15 mouse cellular contexts compared by ENCODE assay signal in genomic region chr2:58484284-58484965, GRCm38 (mm10). TPM values are rescaled to one million over a fixed set of nuclear protein-coding genes. Genes with fewer than 3 reads are reported as not detected.
DNase-seq lines count a peak whose midpoint lies in the region; ATAC-seq lines count a peak whose summit lies in the region.
"Had no signal": no experiment of that assay in that cellular context is flagged by ENCODE, and none has a peak within 500 bp of the region (broad histone marks: within the 10 kb centered on the region; RNA-seq: fewer than 3 reads in every experiment).

No protein-coding gene starts in this region.

- no peaks in the 10 kb centered on the region for H3K36me3 ChIP-seq in heart, embryonic 11.5 days (ENCODE audit: control insufficient read depth, insufficient read depth, low read length)
- H3K36me3 ChIP-seq in midbrain, embryonic 10.5 days = peaks cover 10% of the 10 kb centered on the region; the same call in 1 of the 2 replicates
- H3K36me3 ChIP-seq in midbrain, embryonic 14.5 days (ENCODE audit: control insufficient read depth, insufficient read depth, low read length) = 0 out of 2 replicates have a peak, but pooled peaks cover under 1% of the 10 kb centered on the region
- H3K36me3 ChIP-seq in embryonic facial prominence, embryonic 15.5 days = no peaks in the 10 kb centered on the region
- H3K36me3 ChIP-seq in midbrain, embryonic 15.5 days (replicated peaks) = no peaks in the 10 kb centered on the region

- ATAC-seq in heart, embryonic 11.5 days (replicated peaks; ENCODE audit: insufficient number of reproducible peaks, low FRiP score, low TSS enrichment) = no peak
- ATAC-seq in midbrain, embryonic 14.5 days (ENCODE audit: low FRiP score, low TSS enrichment) = no peak
- no peak for ATAC-seq in embryonic facial prominence, embryonic 15.5 days (ENCODE audit: insufficient number of reproducible peaks, low FRiP score, low TSS enrichment, low read depth)
- ATAC-seq in midbrain, embryonic 15.5 days (replicated peaks) = peak; percentile 43; the same call in 1 of the 2 replicates
- ATAC-seq: CD4-positive, CD25-positive, alpha-beta regulatory T cell, adult 4 months had no signal

- H3K4me3 ChIP-seq in heart, embryonic 11.5 days (ENCODE audit: low read depth, low read length) = no peak overlapping the region
- H3K4me3 ChIP-seq in midbrain, embryonic 10.5 days = no peak overlapping the region
- H3K4me3 ChIP-seq in midbrain, embryonic 14.5 days (replicated peaks; ENCODE audit: low read depth, low read length) = no peak overlapping the region
- H3K4me3 ChIP-seq in embryonic facial prominence, embryonic 15.5 days (replicated peaks) = no peak overlapping the region
- H3K4me3 ChIP-seq in midbrain, embryonic 15.5 days = no peak overlapping the region
- H3K4me3 ChIP-seq: embryonic facial prominence, embryonic 13.5 days had no signal

- H3K27ac ChIP-seq in heart, embryonic 11.5 days (ENCODE audit: low read depth, low read length) = peak overlapping the region; percentile 30
- 0 out of 2 replicates have a peak overlapping the region, but pooled peaks have one; percentile 17 for H3K27ac ChIP-seq in midbrain, embryonic 10.5 days (replicated peaks)
- H3K27ac ChIP-seq in midbrain, embryonic 14.5 days (replicated peaks; ENCODE audit: low read depth, low read length) = no peak overlapping the region
- peak overlapping the region; percentile 40; the same call in 1 of the 2 replicates for H3K27ac ChIP-seq in embryonic facial prominence, embryonic 15.5 days (replicated peaks)
- H3K27ac ChIP-seq in midbrain, embryonic 15.5 days = 0 out of 2 replicates have a peak overlapping the region, but pooled peaks have one; percentile 34
- H3K27ac ChIP-seq: embryonic facial prominence, embryonic 13.5 days; hindbrain, embryonic 14.5 days had no signal

- H3K4me1 ChIP-seq in heart, embryonic 11.5 days (ENCODE audit: control insufficient read depth, insufficient read depth, low read length) = peaks cover 51% of the 10 kb centered on the region
- H3K4me1 ChIP-seq in midbrain, embryonic 10.5 days = peaks cover 21% of the 10 kb centered on the region
- peaks cover 11% of the 10 kb centered on the region; the same call in 1 of the 2 replicates for H3K4me1 ChIP-seq in midbrain, embryonic 14.5 days (ENCODE audit: control insufficient read depth, insufficient read depth, low read length)
- H3K4me1 ChIP-seq in embryonic facial prominence, embryonic 15.5 days = peaks cover 34% of the 10 kb centered on the region
- H3K4me1 ChIP-seq in midbrain, embryonic 15.5 days = peaks cover 15% of the 10 kb centered on the region

- WGBS in heart, embryonic 11.5 days (ENCODE audit: insufficient replicate concordance) = 41% methylated on average over 7 of the region's 7 CpGs
- 79% methylated on average over 7 of the region's 7 CpGs for WGBS in midbrain, embryonic 10.5 days
- 71% methylated on average over 7 of the region's 7 CpGs for WGBS in midbrain, embryonic 14.5 days
- 56% methylated on average over 7 of the region's 7 CpGs for WGBS in embryonic facial prominence, embryonic 15.5 days
- 66% methylated on average over 7 of the region's 7 CpGs for WGBS in midbrain, embryonic 15.5 days

- no peak overlapping the region for H3K9ac ChIP-seq in heart, embryonic 11.5 days (ENCODE audit: low read depth, low read length)
- no peak overlapping the region for H3K9ac ChIP-seq in midbrain, embryonic 14.5 days (replicated peaks; ENCODE audit: low read length)
- no peak overlapping the region for H3K9ac ChIP-seq in embryonic facial prominence, embryonic 15.5 days
- H3K9ac ChIP-seq in midbrain, embryonic 15.5 days = no peak overlapping the region
- H3K9ac ChIP-seq: embryonic facial prominence, embryonic 13.5 days; hindbrain, embryonic 14.5 days had no signal

- no peak overlapping the region for H3K4me2 ChIP-seq in heart, embryonic 11.5 days
- no peak overlapping the region for H3K4me2 ChIP-seq in midbrain, embryonic 14.5 days (ENCODE audit: low read length)
- no peak overlapping the region for H3K4me2 ChIP-seq in embryonic facial prominence, embryonic 15.5 days (replicated peaks)
- no peak overlapping the region for H3K4me2 ChIP-seq in midbrain, embryonic 15.5 days
- H3K4me2 ChIP-seq: embryonic facial prominence, embryonic 13.5 days; hindbrain, embryonic 14.5 days had no signal

- no peaks in the 10 kb centered on the region for H3K27me3 ChIP-seq in heart, embryonic 11.5 days (ENCODE audit: control insufficient read depth, insufficient read depth, low read length)
- H3K27me3 ChIP-seq in midbrain, embryonic 10.5 days (ENCODE audit: low read depth, poor library complexity, severe bottlenecking) = no peaks in the 10 kb centered on the region
- no peaks in the 10 kb centered on the region for H3K27me3 ChIP-seq in midbrain, embryonic 14.5 days (ENCODE audit: control insufficient read depth, insufficient read depth, low read length)
- H3K27me3 ChIP-seq in embryonic facial prominence, embryonic 15.5 days = no peaks in the 10 kb centered on the region
- no peaks in the 10 kb centered on the region for H3K27me3 ChIP-seq in midbrain, embryonic 15.5 days (replicated peaks)
- H3K27me3 ChIP-seq: embryonic facial prominence, embryonic 13.5 days had no signal

- DNase-seq in heart, postnatal 4 days = no peak
- DNase-seq in midbrain, embryonic 10.5 days (ENCODE audit: low spot score) = no peak
- DNase-seq in midbrain, embryonic 14.5 days = no peak
- no peak for DNase-seq in cerebellum, postnatal 4 days (ENCODE audit: low spot score in 2 of 2)
- no peak for DNase-seq in layer of hippocampus, adult 9-10 months (ENCODE audit: low spot score)
- DNase-seq: right cerebral cortex, postnatal 14 days; thymus, postnatal 4 days had no signal

- H3K9me3 ChIP-seq in heart, embryonic 11.5 days (replicated peaks; ENCODE audit: control insufficient read depth, low read length) = no peaks in the 10 kb centered on the region
- H3K9me3 ChIP-seq in midbrain, embryonic 10.5 days (replicated peaks) = no peaks in the 10 kb centered on the region
- no peaks in the 10 kb centered on the region for H3K9me3 ChIP-seq in midbrain, embryonic 14.5 days (ENCODE audit: control insufficient read depth, low read length)
- H3K9me3 ChIP-seq in embryonic facial prominence, embryonic 15.5 days (replicated peaks) = no peaks in the 10 kb centered on the region
- H3K9me3 ChIP-seq in midbrain, embryonic 15.5 days = no peaks in the 10 kb centered on the region
- H3K9me3 ChIP-seq: embryonic facial prominence, embryonic 13.5 days had no signal

RNA-seq across cellular contexts. Expression of gene Gm17409, which starts 14.5 kb away (rescaled TPM):
- not detected in 2 replicates for polyA plus RNA-seq in heart, embryonic 11.5 days (2014; fragmentation: Nextera tagmentation; extraction: Ambion mirVana)
- not detected for total RNA-seq in heart, postnatal 4 days (2021)
- polyA plus RNA-seq in midbrain, embryonic 10.5 days (2016; fragmentation: Nextera tagmentation; extraction: Ambion mirVana) = not detected in 2 replicates
- not detected in 2 replicates for polyA plus RNA-seq in midbrain, embryonic 14.5 days (2014; fragmentation: Nextera tagmentation; extraction: Ambion mirVana)
- not detected in 2 replicates for polyA plus RNA-seq in embryonic facial prominence, embryonic 15.5 days (2015; fragmentation: Nextera tagmentation; extraction: Ambion mirVana)
- polyA plus RNA-seq in midbrain, embryonic 15.5 days (2015; fragmentation: Nextera tagmentation; extraction: Ambion mirVana) = not detected in 2 replicates
- total RNA-seq: layer of hippocampus, postnatal 14 days had no signal
- polyA plus RNA-seq: CD4-positive, CD25-positive, alpha-beta regulatory T cell, adult 4 months; embryonic facial prominence, embryonic 13.5 days; hindbrain, embryonic 14.5 days; liver, embryonic 16.5 days had no signal
